In the genomic region with DNA sequence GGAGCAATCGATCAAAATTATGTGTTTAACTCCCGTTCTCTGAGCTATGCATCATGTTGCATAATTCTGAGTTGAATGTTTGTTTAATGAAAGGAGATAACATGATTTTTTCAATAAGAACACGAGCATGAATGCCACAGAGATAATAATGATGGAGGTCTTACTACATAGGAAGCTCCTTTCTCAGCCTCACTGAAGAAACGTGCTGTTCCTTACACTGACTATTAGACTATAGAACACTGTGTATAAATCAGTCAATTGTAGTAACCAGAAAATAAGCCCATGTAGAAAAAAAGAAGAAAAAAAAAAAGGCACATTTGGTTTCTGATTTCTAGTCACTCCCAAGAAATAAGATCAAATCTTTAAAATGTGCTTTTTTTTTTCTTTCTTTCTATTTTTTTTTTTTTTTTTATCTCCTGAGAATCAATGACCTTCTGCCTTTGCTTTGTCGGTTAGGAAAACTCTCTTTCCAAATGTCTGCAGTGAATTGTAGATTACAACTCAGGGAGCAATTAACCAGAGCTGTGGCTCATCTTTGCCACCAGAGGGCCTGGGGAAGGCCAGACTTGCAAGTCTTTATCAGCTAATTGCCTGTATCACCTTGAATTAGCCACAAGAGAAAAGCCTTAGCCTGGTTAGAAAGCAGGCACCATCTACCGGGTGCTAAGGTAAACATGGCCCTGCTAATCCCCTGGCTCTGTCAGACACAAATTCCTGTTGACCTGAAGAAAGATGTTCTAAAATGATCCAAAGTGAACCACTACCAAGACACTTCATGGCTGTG, we compare ENCODE assay signal across 18 mouse cellular contexts.
DNase-seq lines count a peak whose midpoint lies in the region; ATAC-seq and TF ChIP-seq lines count a peak whose summit lies in the region.
"Had no signal": no experiment of that assay in that cellular context is flagged by ENCODE, and none has a peak within 500 bp of the region (broad histone marks: within the 10 kb centered on the region; RNA-seq: fewer than 3 reads in every experiment).

No protein-coding gene starts in this region.

- TF ChIP-seq EP300 in liver, postnatal 0 days (IDR thresholded peaks at IDR 0.05; ENCODE audit: low read depth): no peak

- H3K27me3 ChIP-seq in kidney, postnatal 0 days (ENCODE audit: insufficient read depth, low read length): no peaks in the 10 kb centered on the region
- H3K27me3 ChIP-seq in E14TG2a.4 (ENCODE audit: insufficient read depth, low read length): no peaks in the 10 kb centered on the region
- no peaks in the 10 kb centered on the region for H3K27me3 ChIP-seq in liver, postnatal 0 days (ENCODE audit: insufficient read depth, low read length)
- H3K27me3 ChIP-seq in forebrain, embryonic 11.5 days (ENCODE audit: control insufficient read depth, insufficient read depth, low read length): no peaks in the 10 kb centered on the region
- H3K27me3 ChIP-seq: heart, embryonic 13.5 days; hindbrain, embryonic 13.5 days; limb, embryonic 15.5 days; neural tube, embryonic 12.5 days had no signal

- peak; percentile 9 for DNase-seq in kidney, postnatal 0 days (ENCODE audit: low spot score)
- no peak for DNase-seq in kidney, postnatal 14 days
- peak; percentile 39 for DNase-seq in 416B (ENCODE audit: low read depth)
- DNase-seq in liver, postnatal 0 days: no peak
- DNase-seq in forebrain, embryonic 11.5 days (ENCODE audit: low spot score): no peak
- DNase-seq: adrenal gland, adult 8-10 months; cerebellum, postnatal 36 days; layer of hippocampus, postnatal 36 days; right cerebral cortex, adult 18-20 months; thymus, postnatal 36 days had no signal

- TF ChIP-seq CTCF in kidney, postnatal 0 days (IDR thresholded peaks at IDR 0.05; ENCODE audit: low read depth): peak; percentile 49
- TF ChIP-seq CTCF in E14TG2a.4 (conservative IDR thresholded peaks at IDR 0.05; ENCODE audit: low read length): peak; percentile 48
- TF ChIP-seq CTCF in liver, postnatal 0 days (IDR thresholded peaks at IDR 0.05; ENCODE audit: low read depth): 0 out of 2 replicates have a peak, but pooled peaks have one; percentile 33

- no peaks in the 10 kb centered on the region for H3K4me1 ChIP-seq in kidney, postnatal 0 days (replicated peaks; ENCODE audit: insufficient read depth, low read length)
- H3K4me1 ChIP-seq in E14TG2a.4 (replicated peaks; ENCODE audit: low read depth, low read length): peaks cover 6% of the 10 kb centered on the region; the same call in 1 of the 2 replicates
- H3K4me1 ChIP-seq in liver, postnatal 0 days (ENCODE audit: insufficient read depth): no peaks in the 10 kb centered on the region
- 0 out of 2 replicates have a peak, but pooled peaks cover 2% of the 10 kb centered on the region for H3K4me1 ChIP-seq in forebrain, embryonic 11.5 days (replicated peaks; ENCODE audit: control insufficient read depth, insufficient read depth, low read length)
- H3K4me1 ChIP-seq: limb, embryonic 15.5 days; neural tube, embryonic 12.5 days had no signal

- H3K9me3 ChIP-seq in kidney, postnatal 0 days (replicated peaks; ENCODE audit: low read length): no peaks in the 10 kb centered on the region
- H3K9me3 ChIP-seq in E14TG2a.4 (ENCODE audit: low read length): no peaks in the 10 kb centered on the region
- no peaks in the 10 kb centered on the region for H3K9me3 ChIP-seq in liver, postnatal 0 days (ENCODE audit: low read length)
- H3K9me3 ChIP-seq in forebrain, embryonic 11.5 days (ENCODE audit: control insufficient read depth, low read length): no peaks in the 10 kb centered on the region
- H3K9me3 ChIP-seq: heart, embryonic 13.5 days; hindbrain, embryonic 13.5 days; limb, embryonic 15.5 days; midbrain, embryonic 12.5 days; neural tube, embryonic 12.5 days had no signal

- no peak overlapping the region for H3K27ac ChIP-seq in kidney, postnatal 0 days
- no peak overlapping the region for H3K27ac ChIP-seq in liver, postnatal 0 days (ENCODE audit: low read depth)
- no peak overlapping the region for H3K27ac ChIP-seq in forebrain, embryonic 11.5 days (ENCODE audit: low read depth, low read length)
- H3K27ac ChIP-seq: heart, embryonic 13.5 days; hindbrain, embryonic 13.5 days; limb, embryonic 15.5 days; midbrain, embryonic 12.5 days; neural tube, embryonic 12.5 days had no signal

- WGBS in kidney, postnatal 0 days: 60% methylated on average over 6 of the region's 6 CpGs
- WGBS in liver, postnatal 0 days (ENCODE audit: insufficient replicate concordance): 56% methylated on average over 6 of the region's 6 CpGs
- WGBS in forebrain, embryonic 11.5 days: 77% methylated on average over 6 of the region's 6 CpGs

- no peaks in the 10 kb centered on the region for H3K36me3 ChIP-seq in kidney, postnatal 0 days (ENCODE audit: insufficient read depth, low read length)
- H3K36me3 ChIP-seq in E14TG2a.4 (ENCODE audit: insufficient read depth, low read length): no peaks in the 10 kb centered on the region
- no peaks in the 10 kb centered on the region for H3K36me3 ChIP-seq in liver, postnatal 0 days (replicated peaks; ENCODE audit: insufficient read depth, low read length)
- no peaks in the 10 kb centered on the region for H3K36me3 ChIP-seq in forebrain, embryonic 11.5 days (ENCODE audit: control insufficient read depth, insufficient read depth, low read length)
- H3K36me3 ChIP-seq: heart, embryonic 13.5 days; hindbrain, embryonic 13.5 days; limb, embryonic 15.5 days; midbrain, embryonic 12.5 days; neural tube, embryonic 12.5 days had no signal

- no peak for ATAC-seq in kidney, postnatal 0 days (replicated peaks; ENCODE audit: low FRiP score, low read depth)
- no peak for ATAC-seq in liver, postnatal 0 days
- ATAC-seq in forebrain, embryonic 11.5 days (replicated peaks; ENCODE audit: low FRiP score): no peak
- no peak for ATAC-seq in erythroblast, adult 5-6 weeks (replicated peaks; ENCODE audit: low FRiP score, poor library complexity, severe bottlenecking)

- H3K9ac ChIP-seq in kidney, postnatal 0 days (ENCODE audit: low read depth, low read length): no peak overlapping the region
- H3K9ac ChIP-seq in liver, postnatal 0 days (replicated peaks): no peak overlapping the region
- no peak overlapping the region for H3K9ac ChIP-seq in forebrain, embryonic 11.5 days (ENCODE audit: low read length)
- H3K9ac ChIP-seq: heart, embryonic 13.5 days; hindbrain, embryonic 13.5 days; limb, embryonic 15.5 days; midbrain, embryonic 12.5 days; neural tube, embryonic 12.5 days had no signal

- H3K4me3 ChIP-seq in kidney, postnatal 0 days (replicated peaks; ENCODE audit: low read depth, low read length): no peak overlapping the region
- no peak overlapping the region for H3K4me3 ChIP-seq in E14TG2a.4 (replicated peaks; ENCODE audit: low read length)
- no peak overlapping the region for H3K4me3 ChIP-seq in liver, postnatal 0 days (ENCODE audit: low read depth, low read length)
- H3K4me3 ChIP-seq in forebrain, embryonic 11.5 days (ENCODE audit: low read depth, low read length): no peak overlapping the region
- H3K4me3 ChIP-seq: erythroblast, embryonic 14.5 days; heart, embryonic 13.5 days; hindbrain, embryonic 13.5 days; limb, embryonic 15.5 days; midbrain, embryonic 12.5 days; neural tube, embryonic 12.5 days had no signal

- H3K4me2 ChIP-seq in kidney, postnatal 0 days (ENCODE audit: low read length): no peak overlapping the region
- no peak overlapping the region for H3K4me2 ChIP-seq in liver, postnatal 0 days (ENCODE audit: low read depth, low read length)
- H3K4me2 ChIP-seq in forebrain, embryonic 11.5 days (ENCODE audit: low read depth, low read length, severe bottlenecking): no peak overlapping the region
- H3K4me2 ChIP-seq: heart, embryonic 13.5 days; hindbrain, embryonic 13.5 days; limb, embryonic 15.5 days; midbrain, embryonic 12.5 days; neural tube, embryonic 12.5 days had no signal

Comparison
In these comparisons a context has a peak if more than half of its experiments do, and no peak if none do; other contexts are left out.
1. DNase-seq: peak in kidney, postnatal 0 days (single experiment) and 416B (single experiment); none in kidney, postnatal 14 days (single experiment), liver, postnatal 0 days (single experiment) and forebrain, embryonic 11.5 days (single experiment).
2. Peak in every context shown above with its lines, with median percentiles within 50 percentile points of each other: CTCF ChIP-seq.